Mouse (Mus musculus) brain, embryonic 18.5 days (tissue): ENCODE results near the gene Wdr72.
A peak's percentile ranks its signal among the peaks of the same experiment; 100 is the strongest.

Experiments
- DNase-seq: peaks from one replicate; pipeline ENCODE4 v3.0.0-alpha.2; 2012; ENCODE audit warnings: low read depth, low spot score

The Wdr72 gene

GRCm38 (mm10) chr9:74109761-74110460 lies at the start of gene Wdr72:
TSS of gene Wdr72 (plus strand) at chr9:74110356.
- no peak for DNase-seq

- no peak for DNase-seq
Observed at GRCm38 (mm10) chr9:74066278-74066677, 43.9 kb upstream of the Wdr72 start.

GRCm38 (mm10) chr9:74066766-74067165 lies 43.4 kb upstream of the Wdr72 start:
- no peak for DNase-seq

- no peak for DNase-seq
Observed at GRCm38 (mm10) chr9:74075958-74076357, 34.2 kb upstream of the Wdr72 start.

GRCm38 (mm10) chr9:74078458-74078857 lies 31.7 kb upstream of the Wdr72 start:
- DNase-seq, result no peak

- DNase-seq, result no peak
Observed at GRCm38 (mm10) chr9:74080241-74080640, 29.9 kb upstream of the Wdr72 start.

GRCm38 (mm10) chr9:74101591-74101990 lies 8.6 kb upstream of the Wdr72 start:
- DNase-seq, result no peak

GRCm38 (mm10) chr9:74102615-74103014 lies 7.5 kb upstream of the Wdr72 start:
- DNase-seq, result no peak

- DNase-seq, result no peak
Observed at GRCm38 (mm10) chr9:74110461-74110816, 283 bp downstream of the Wdr72 start.

GRCm38 (mm10) chr9:74112526-74112925 lies 2.4 kb downstream of the Wdr72 start:
- DNase-seq, result no peak

GRCm38 (mm10) chr9:74126222-74126621 lies 16.1 kb downstream of the Wdr72 start:
- no peak for DNase-seq

- no peak for DNase-seq
Observed at GRCm38 (mm10) chr9:74134010-74134409, 23.9 kb downstream of the Wdr72 start.

- DNase-seq, result peak; percentile 57
Observed at GRCm38 (mm10) chr9:74141864-74142263, 31.7 kb downstream of the Wdr72 start.

GRCm38 (mm10) chr9:74142705-74143104 lies 32.5 kb downstream of the Wdr72 start:
- no peak for DNase-seq

- no peak for DNase-seq
Observed at GRCm38 (mm10) chr9:74145203-74145602, 35.0 kb downstream of the Wdr72 start.

- DNase-seq, result no peak
Observed at GRCm38 (mm10) chr9:74148306-74148705, 38.1 kb downstream of the Wdr72 start.

- no peak for DNase-seq
Observed at GRCm38 (mm10) chr9:74160361-74160933, 50.3 kb downstream of the Wdr72 start.

- no peak for DNase-seq
Observed at GRCm38 (mm10) chr9:74165697-74166096, 55.5 kb downstream of the Wdr72 start.

GRCm38 (mm10) chr9:74169904-74170303 lies 59.7 kb downstream of the Wdr72 start:
- DNase-seq, result no peak

- no peak for DNase-seq
Observed at GRCm38 (mm10) chr9:74186748-74187400, 76.7 kb downstream of the Wdr72 start.

- DNase-seq, result no peak
Observed at GRCm38 (mm10) chr9:74187401-74188029, 77.4 kb downstream of the Wdr72 start.

GRCm38 (mm10) chr9:74194898-74195297 lies 84.7 kb downstream of the Wdr72 start:
- no peak for DNase-seq

- peak; percentile 20 for DNase-seq
Observed at GRCm38 (mm10) chr9:74228272-74228671, 118.1 kb downstream of the Wdr72 start.
